Mouse (Mus musculus) bone marrow macrophage, adult 2 months (primary cell): ENCODE data around the gene Spata31d1a. TPM values are rescaled to one million over a fixed set of nuclear protein-coding genes. Genes with fewer than 3 reads are reported as not detected.

Experiments used
- H3K27ac ChIP-seq: 2 replicates; pipeline ENCODE4 v1.5.1; 2012; ENCODE audit warnings: low read depth, low read length; ENCODE audit not compliant: insufficient read depth
- H3K4me1 ChIP-seq: 2 replicates; pipeline ENCODE4 v1.6.1; 2012; ENCODE audit warnings: low read length; ENCODE audit not compliant: control insufficient read depth, insufficient read depth
- H3K4me3 ChIP-seq: 2 replicates; pipeline ENCODE4 v1.5.1; 2012; ENCODE audit warnings: mild to moderate bottlenecking, low read length, moderate library complexity; ENCODE audit not compliant: insufficient read depth
- CTCF ChIP-seq: IDR thresholded peaks from 2 replicates; pipeline ENCODE4 v1.5.1; 2012; ENCODE audit warnings: low read depth, mild to moderate bottlenecking, low read length, moderate library complexity
- POLR2A ChIP-seq: IDR thresholded peaks from 2 replicates; pipeline ENCODE4 v1.6.1; 2012; ENCODE audit warnings: mild to moderate bottlenecking, low read depth, low read length, borderline replicate concordance
- polyA plus RNA-seq: library from polyadenylated mRNA; stranded (reverse); fragments of >200 nt; gene quantifications from 2 replicates; pipeline ENCODE4 v1.2.4, GENCODE M21; 2012; ENCODE audit not compliant: missing spikeins, insufficient read depth, insufficient read length

Gene Spata31d1a
- polyA plus RNA-seq, 1 experiment: not detected

DNA sequence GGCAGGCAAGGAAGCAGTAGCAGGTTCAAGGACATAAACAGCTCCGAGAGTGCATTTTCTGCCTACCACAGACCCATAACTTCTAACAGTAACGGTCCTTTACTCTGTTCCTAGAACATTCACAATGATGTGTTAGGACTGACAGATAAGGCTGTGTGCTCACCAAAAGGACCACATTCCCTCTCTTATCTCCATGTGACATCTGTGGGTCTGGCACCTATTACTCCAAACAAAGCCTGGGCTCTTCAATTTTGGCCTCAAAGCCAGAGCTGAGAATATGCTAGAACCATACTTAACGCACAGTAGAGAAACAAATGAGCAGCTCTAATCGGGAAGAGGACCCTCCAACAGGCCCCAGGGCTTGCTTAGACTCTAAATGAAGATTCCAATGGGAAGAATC, 30.2 kb downstream of the Spata31d1a start:
- H3K4me3 ChIP-seq: no peak overlapping the region
- TF ChIP-seq POLR2A (no peak), CTCF (no peak)
- peaks cover 10% of the 10 kb centered on the region for H3K4me1 ChIP-seq
- no peak overlapping the region for H3K27ac ChIP-seq

DNA sequence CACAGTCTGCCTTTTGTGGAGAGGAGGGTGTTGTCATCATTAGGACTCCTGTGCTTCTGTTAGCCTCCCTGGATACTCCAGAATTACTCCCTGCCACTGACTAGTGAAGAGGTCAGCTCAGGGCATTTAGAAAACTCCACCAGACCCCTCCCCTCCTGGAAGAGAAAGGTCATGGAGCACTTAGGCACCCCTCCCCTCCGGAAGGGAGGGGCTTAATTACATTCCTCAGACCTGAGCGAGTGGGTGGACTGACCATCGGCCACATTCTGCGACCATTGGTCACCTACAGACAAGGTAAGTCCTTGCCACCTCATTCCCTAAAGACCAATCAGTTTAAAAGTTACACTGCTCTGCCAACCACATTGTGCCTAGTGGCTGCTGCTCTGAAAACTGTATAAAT, 30.8 kb downstream of the Spata31d1a start:
- Histone ChIP-seq H3K4me3 (no peak overlapping the region), H3K4me1 (peaks cover 10% of the 10 kb centered on the region), H3K27ac (no peak overlapping the region)
- no peak for TF ChIP-seq CTCF
- TF ChIP-seq POLR2A: no peak

DNA sequence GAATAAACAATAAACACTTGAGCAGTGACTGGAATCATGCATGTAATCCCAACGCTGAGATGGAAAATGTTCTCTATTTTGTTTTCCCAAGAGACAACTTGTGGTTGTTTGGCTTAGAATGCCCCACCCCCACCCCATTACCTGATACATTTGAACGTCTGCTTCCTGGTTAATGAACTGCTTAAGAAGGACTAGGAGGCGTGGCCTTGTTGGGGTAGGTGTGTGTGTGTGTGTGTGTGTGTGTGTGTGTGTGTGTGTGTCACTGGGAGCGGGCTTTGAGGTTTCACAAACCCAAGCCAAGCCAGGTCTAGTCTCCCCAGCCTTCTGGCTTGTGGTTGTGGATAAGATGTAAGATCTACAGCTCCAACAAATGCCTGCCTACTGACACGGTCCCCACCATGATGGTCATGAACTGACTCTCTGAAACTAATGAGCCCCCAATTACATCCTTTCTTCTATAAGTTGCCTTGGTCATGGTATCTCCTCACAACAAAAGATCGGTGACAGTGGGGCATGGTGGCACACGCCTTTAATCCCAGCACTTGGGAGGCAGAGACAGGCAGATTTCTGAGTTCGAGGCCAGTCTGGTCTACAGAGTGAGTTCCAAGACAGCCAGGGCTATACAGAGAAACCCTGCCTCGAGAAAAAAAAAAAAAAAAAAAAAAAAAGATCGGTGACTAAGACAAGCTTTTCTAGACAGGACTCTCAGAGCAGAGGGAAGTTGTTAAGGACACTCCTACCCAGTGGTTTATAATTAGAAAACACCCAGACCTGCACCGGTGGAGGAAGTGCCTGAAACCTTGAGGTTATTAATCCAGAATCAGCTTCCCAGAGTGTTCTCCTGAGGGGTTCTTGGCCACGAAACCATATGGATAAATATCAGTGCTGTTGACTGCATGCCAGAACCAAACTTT, 33.6 kb downstream of the Spata31d1a start:
- H3K4me1 ChIP-seq: peaks cover 16% of the 10 kb centered on the region
- H3K4me3 ChIP-seq: no peak overlapping the region
- H3K27ac ChIP-seq: no peak overlapping the region
- TF ChIP-seq CTCF (no peak), POLR2A (no peak)

DNA sequence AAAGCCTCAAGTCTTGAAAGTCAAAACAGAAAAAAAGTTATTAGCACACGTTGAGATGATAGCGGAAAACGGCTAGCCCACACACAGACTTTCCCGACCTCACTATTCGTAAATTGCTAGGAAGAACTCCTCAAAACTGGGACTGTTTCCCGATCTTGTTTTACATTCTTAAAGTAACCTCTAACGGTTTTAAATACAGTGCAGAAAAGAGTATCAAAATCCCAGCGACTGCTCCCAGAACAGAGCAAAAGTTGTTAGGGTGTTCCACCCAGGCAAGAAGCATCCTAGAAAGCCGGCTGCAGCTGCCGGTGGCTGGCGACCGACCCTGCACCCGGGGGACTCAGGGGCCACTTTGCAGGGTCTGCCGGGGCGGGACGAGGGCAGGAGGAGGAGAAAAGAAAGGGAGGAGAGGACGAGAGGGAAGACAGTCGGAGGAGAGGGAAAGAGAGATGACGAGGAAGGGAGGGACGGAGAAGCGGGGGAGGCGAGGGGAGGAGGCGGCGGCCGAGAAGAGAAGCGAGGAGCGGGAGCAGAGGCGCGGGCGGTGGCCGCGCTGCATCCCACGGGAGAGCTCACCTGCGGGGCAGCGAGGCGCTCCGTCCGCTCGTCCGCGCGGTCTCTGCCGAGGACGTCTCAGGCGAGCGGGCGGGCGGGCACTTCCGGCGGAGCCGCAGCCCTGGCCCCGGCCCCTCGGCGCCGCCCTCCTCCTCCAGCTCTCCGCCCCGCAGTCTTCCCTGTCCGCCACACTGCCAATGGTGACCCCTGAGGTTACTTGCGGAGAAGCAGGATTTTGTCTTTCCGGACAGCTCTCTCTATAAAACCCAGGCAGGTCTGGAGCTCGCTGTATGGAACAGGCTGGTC, 34.7 kb downstream of the Spata31d1a start, which contains the start of gene Golm1:
Gene Golm1, minus strand, starts transcription at position 661 of the 861 bp plus-strand sequence.
- Histone ChIP-seq H3K27ac (no peak within 1 kb of the TSS), H3K4me1 (peaks cover 16% of the 10 kb centered on the region)

DNA sequence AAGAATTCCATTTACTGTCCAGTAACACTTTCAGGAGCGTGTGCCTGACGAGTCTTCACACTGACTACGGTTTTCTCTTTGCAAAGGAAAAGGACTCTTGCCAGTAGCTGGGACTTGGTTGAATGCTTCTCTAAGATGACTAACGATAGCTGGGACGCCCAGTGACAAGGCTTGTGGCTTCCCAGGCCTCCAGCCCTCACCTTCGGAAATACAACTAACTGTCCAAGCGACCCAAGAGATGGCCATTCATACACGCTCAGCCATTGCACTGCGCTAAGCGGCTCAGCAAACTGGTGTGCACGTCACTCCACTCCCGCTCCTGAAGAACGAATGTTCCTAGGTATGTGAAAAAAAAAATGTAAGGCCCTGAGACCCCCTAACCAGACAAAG, 35.4 kb downstream of the Spata31d1a start:
- Histone ChIP-seq H3K27ac (no peak overlapping the region), H3K4me3 (peak overlapping the region; percentile 83), H3K4me1 (peaks cover 16% of the 10 kb centered on the region)
- no peak for TF ChIP-seq POLR2A
- no peak for TF ChIP-seq CTCF

More for the DNA sequence above, 34.7 kb downstream of the Spata31d1a start, which contains the start of gene Golm1:
- TF ChIP-seq POLR2A: no peak
- TF ChIP-seq CTCF: no peak
- H3K4me3 ChIP-seq: peak within 1 kb of the TSS; percentile 83

DNA sequence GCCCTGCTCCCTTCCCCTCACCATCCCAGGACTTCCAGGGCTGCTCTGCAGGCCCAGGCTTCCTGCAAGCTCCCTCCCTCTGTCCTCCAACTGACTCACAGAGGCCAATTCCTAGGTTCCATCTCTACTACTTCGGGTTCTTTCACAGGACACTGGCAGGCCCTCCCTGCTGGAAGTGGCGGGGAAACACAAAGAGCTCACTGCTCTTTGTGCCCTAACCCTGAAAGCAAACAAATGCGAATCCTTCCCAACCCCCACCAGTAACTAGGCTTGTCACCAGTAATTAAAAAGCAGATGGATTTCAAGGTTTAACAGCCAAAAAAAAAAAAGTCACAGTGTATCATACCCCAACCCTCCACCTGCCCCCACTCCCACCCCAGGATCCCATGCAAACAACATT, 35.9 kb downstream of the Spata31d1a start:
- Histone ChIP-seq H3K4me1 (peaks cover 18% of the 10 kb centered on the region), H3K27ac (no peak overlapping the region), H3K4me3 (no peak overlapping the region)
- TF ChIP-seq CTCF (no peak), POLR2A (no peak)

DNA sequence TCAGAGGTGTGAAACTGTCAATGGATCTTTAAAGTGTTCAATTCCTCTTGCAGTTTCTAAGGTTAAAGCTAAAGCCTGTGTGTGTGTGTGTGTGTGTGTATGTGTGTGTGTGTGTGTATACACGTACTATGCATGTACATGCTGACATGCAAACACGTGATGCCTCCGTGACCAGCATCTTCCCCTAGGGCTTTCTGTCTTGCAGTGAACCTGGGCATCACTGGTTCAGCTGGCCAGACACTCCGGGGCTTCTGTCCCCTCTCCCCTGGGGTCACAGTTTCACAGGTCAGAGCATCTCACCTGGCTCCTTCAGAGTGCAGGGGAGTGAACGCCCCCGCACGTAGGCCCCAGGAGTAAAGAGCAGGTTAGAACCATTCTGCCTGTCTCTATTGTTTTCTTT, 36.5 kb downstream of the Spata31d1a start:
- no peak overlapping the region for H3K27ac ChIP-seq
- no peak overlapping the region for H3K4me3 ChIP-seq
- TF ChIP-seq POLR2A (no peak), CTCF (no peak)
- peaks cover 22% of the 10 kb centered on the region for H3K4me1 ChIP-seq

DNA sequence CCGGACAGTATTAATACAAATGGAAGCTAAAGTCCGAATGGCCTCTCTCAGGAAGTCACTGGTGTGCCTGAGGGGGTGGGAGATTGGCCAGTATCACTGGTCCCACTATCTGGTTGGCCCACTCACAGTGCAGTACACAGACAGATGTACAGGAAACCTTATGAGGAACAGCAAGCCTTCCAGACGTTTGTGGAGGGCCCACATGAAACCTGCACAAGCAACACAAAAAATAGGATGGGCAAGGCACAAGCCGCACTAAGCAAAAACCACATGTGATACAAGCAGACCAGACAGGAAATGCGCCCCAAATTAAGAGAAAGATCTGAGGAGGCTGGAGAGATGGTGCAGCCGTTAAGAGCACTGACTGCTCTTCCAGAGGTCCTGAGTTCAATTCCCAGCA, 37.9 kb downstream of the Spata31d1a start:
- TF ChIP-seq POLR2A (no peak), CTCF (no peak)
- Histone ChIP-seq H3K4me1 (peaks cover 32% of the 10 kb centered on the region), H3K27ac (no peak overlapping the region), H3K4me3 (no peak overlapping the region)

DNA sequence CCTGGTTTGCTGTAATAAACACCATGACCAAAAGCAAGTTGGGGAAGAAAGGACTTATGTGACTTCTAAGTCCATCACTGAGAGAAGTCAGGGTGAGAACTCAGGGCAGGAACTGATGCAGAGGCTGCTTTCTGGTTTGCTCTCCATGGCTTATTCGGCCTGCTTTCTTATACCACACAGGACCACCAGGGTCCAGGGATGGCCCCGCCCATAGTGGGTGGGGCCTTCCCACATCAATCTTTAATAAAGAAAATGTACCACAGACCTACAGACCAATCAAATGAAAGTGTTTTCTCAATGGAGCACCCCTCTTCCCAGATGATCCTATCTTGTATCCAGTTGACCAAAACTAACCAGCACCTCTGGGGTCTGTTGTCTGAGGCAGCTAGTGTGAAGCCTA, 38.6 kb downstream of the Spata31d1a start:
- Histone ChIP-seq H3K4me1 (peaks cover 33% of the 10 kb centered on the region), H3K27ac (no peak overlapping the region), H3K4me3 (no peak overlapping the region)
- TF ChIP-seq POLR2A: no peak
- TF ChIP-seq CTCF: no peak

DNA sequence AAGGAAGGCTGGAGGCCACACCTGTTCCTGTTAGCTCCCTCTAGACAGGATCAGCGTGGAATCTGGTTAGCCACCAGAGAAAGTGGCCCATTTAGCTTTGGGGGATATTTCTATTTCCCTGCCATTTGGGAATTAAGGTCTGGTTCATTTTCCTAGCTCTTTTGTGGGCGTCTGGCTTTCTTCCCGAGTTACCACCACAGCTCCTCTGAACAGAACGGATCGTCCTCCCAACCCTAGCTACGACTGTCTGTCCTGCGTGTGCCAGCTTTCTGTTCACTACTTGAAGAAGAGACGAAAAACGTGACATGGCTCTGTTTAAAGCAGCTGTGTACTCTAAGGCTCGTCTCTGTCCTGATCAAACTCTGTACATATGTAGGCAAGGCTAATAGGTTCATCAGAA, 40.2 kb downstream of the Spata31d1a start:
- Histone ChIP-seq H3K4me3 (no peak overlapping the region), H3K4me1 (peaks cover 36% of the 10 kb centered on the region), H3K27ac (no peak overlapping the region)
- no peak for TF ChIP-seq POLR2A
